Mouse (Mus musculus) c-Kit-positive CD71-positive TER-119-negative erythroid progenitor cells, embryonic 14.5 days (primary cell): ENCODE measurements around the gene Fam120b.
"Not testable (repeated sequence)": the region's sequence is repeated elsewhere in the genome, so short reads cannot be mapped to it uniquely, and the experiment has no call there.

Source experiments
- DNase-seq: peaks from one replicate; pipeline ENCODE4 v3.0.0-alpha.2; 2013; ENCODE audit warnings: low read depth

Fam120b gene

GRCm38 (mm10) chr17:15431551-15431950 is 35.5 kb downstream of the Fam120b start:
- DNase-seq: no peak

- DNase-seq: no peak
These were observed 36.0 kb downstream of the Fam120b start for GRCm38 (mm10) chr17:15432036-15432435.

- DNase-seq: no peak
These were observed 38.7 kb downstream of the Fam120b start for GRCm38 (mm10) chr17:15434748-15435147.

GRCm38 (mm10) chr17:15440067-15440462 is 44.1 kb downstream of the Fam120b start:
- no peak for DNase-seq

- DNase-seq: no peak
These were observed 44.6 kb downstream of the Fam120b start for GRCm38 (mm10) chr17:15440463-15441121.

- DNase-seq: no peak
These were observed 49.4 kb downstream of the Fam120b start for GRCm38 (mm10) chr17:15445421-15445820.

- no peak for DNase-seq
These were observed 51.8 kb downstream of the Fam120b start for GRCm38 (mm10) chr17:15447831-15448230.

- DNase-seq: not testable (repeated sequence)
These were observed 53.1 kb downstream of the Fam120b start for GRCm38 (mm10) chr17:15449144-15449543.

GRCm38 (mm10) chr17:15449606-15450005 is 53.6 kb downstream of the Fam120b start:
- DNase-seq: no peak

GRCm38 (mm10) chr17:15455203-15455602 is 59.2 kb downstream of the Fam120b start:
- no peak for DNase-seq

GRCm38 (mm10) chr17:15456595-15456994 is 60.6 kb downstream of the Fam120b start:
- no peak for DNase-seq

GRCm38 (mm10) chr17:15459761-15460160 is 63.8 kb downstream of the Fam120b start:
- no peak for DNase-seq

- DNase-seq: no peak
These were observed 66.0 kb downstream of the Fam120b start for GRCm38 (mm10) chr17:15461921-15462495.

GRCm38 (mm10) chr17:15467669-15468068 is 71.7 kb downstream of the Fam120b start:
- peak; percentile 57 for DNase-seq

- DNase-seq: no peak
These were observed 76.7 kb downstream of the Fam120b start for GRCm38 (mm10) chr17:15472671-15473070.
